Mouse (Mus musculus): Measurements from ENCODE around the gene Otub2.

Otub2 gene

GRCm38 (mm10) chr12:103388505-103389347 is at the start of gene Otub2:
Gene Otub2 (plus strand): TSS chr12:103388682.
- DNase-seq (ENCODE audit: inconsistent ontology term), result peak; percentile 94

- peak; percentile 33 for DNase-seq (ENCODE audit: inconsistent ontology term)
Measured at GRCm38 (mm10) chr12:103341212-103341611, 47.3 kb upstream of the Otub2 start.

- DNase-seq (ENCODE audit: inconsistent ontology term), result no peak
Measured at GRCm38 (mm10) chr12:103343456-103343855, 45.0 kb upstream of the Otub2 start.

DNA sequence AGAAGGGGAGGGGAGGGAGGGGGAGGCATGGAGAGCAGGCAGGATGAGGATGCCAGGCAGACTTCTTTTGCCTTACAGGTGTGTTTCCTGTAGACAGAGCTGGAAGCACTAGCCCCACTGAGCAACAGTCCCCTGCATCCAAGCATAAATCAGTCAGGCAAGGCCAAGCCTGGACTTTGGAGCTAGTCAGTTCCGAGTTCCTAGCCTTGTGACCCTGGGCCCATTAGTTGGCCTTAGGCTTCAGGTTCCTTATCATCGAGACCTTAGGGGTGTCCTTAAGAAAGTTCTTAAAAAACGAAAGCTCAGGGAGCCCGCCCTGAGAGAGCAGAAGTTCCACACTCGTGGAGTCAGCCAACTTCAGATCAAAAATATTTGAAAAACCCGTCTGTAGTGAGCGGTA is 43.5 kb upstream of the Otub2 start:
- DNase-seq (ENCODE audit: inconsistent ontology term), result no peak

DNA sequence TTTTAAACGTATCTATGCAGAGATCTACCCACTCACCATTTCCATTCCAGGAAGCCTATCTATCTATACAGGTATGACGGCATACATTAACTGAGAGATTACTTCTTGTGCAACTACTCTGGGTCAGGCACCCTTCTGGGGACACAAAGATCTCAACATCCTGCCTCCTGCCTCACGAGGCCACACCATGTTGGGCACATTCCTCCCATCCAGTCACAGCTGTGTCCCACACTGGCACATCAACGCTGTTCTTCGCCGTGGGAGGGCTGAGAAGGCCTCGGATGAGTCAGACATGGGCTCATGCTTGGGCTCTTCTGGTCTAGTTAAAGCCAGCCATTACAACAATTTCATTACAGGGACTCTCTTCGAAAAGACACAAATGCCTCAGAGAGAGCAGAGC is 41.5 kb upstream of the Otub2 start:
- peak; percentile 73 for DNase-seq (ENCODE audit: inconsistent ontology term)

- DNase-seq (ENCODE audit: inconsistent ontology term), result no peak
Measured at GRCm38 (mm10) chr12:103347406-103347805, 41.1 kb upstream of the Otub2 start.

DNA sequence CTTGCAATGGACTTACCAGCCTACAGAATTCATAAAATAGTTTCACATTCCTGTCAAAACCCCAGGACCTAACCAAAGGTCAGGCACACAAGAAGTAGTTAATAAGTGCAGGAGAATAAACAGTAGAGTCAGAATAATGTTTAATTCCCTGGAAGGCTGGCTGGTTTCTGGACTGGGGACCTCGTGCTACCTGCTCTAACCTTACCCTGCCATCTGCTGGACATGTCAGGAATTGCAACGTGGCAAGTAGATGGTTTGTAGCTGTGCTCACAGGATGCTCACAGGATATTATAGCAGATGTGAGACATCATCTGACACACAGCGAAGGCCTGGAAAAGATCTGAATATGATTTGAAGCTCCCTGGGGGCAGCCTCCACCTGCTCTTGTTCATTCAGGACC is 40.0 kb upstream of the Otub2 start:
- DNase-seq (ENCODE audit: inconsistent ontology term), result peak; percentile 62

GRCm38 (mm10) chr12:103352735-103353134 is 35.7 kb upstream of the Otub2 start:
- no peak for DNase-seq (ENCODE audit: inconsistent ontology term)

- peak; percentile 93 for DNase-seq (ENCODE audit: inconsistent ontology term)
Measured at GRCm38 (mm10) chr12:103353538-103353937, 34.9 kb upstream of the Otub2 start.

DNA sequence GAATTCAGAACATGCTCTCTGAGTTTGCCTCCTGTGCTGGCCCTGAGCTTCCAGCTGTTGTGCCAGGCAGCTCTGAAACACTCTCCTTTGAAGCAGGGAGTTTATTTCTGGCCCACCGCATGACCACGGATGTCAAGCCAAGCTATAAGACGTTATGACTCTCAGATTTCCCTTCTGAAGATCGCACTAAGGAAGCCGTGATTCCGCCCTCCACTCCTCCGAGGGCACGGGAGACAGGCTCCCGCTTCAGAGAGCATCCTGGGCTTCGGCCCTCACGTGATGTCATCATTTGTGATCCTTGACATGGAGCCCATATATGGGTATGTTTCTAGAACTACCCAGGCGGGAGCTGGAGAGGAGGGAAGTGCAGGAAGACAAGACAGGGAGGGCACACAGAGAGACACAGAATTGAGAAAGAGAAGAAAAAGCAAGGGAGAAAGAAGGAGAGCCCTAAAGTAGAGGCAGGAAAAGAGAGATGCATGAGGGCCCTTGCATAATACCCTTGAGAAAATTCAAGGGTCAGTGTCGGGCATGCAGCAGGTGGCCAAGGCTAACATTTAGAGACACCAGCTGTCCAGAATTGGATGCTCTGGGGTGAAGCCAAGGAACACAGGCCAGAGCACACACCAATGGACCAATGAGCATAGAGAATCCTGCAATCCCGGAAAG is 32.6 kb upstream of the Otub2 start, which contains the start of gene Asb2:
Gene Asb2 (minus strand): TSS at position 256 of the 669 bp plus-strand sequence.
- no peak for DNase-seq (ENCODE audit: inconsistent ontology term)

- DNase-seq (ENCODE audit: inconsistent ontology term), result no peak
Measured at GRCm38 (mm10) chr12:103356415-103356748, 32.1 kb upstream of the Otub2 start.

DNA sequence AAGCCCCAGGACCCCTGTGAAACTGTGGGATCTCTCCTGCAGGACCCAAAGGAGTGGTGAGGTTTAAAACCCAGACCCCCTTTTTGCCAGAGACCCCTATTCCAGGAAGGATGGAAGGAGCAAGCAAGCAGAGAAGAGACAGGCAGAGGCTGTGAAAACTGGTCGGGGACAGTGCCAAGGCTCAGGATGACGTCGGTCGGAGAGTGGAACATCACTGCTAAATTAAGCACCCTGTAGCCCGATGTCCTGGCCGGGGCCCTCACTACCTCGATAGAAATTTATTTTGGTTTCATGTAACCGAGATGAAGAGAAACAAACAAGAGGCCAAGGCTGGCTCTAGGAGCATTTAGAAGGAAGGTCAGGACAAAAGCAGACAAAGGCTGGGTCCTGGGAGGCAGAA is 30.3 kb upstream of the Otub2 start:
- DNase-seq (ENCODE audit: inconsistent ontology term), result no peak

- no peak for DNase-seq (ENCODE audit: inconsistent ontology term)
Measured at GRCm38 (mm10) chr12:103358951-103359801, 29.3 kb upstream of the Otub2 start.

GRCm38 (mm10) chr12:103360812-103361211 is 27.7 kb upstream of the Otub2 start:
- no peak for DNase-seq (ENCODE audit: inconsistent ontology term)

- no peak for DNase-seq (ENCODE audit: inconsistent ontology term)
Measured at GRCm38 (mm10) chr12:103361539-103362307, 26.8 kb upstream of the Otub2 start.

GRCm38 (mm10) chr12:103362336-103362735 is 26.1 kb upstream of the Otub2 start:
- DNase-seq (ENCODE audit: inconsistent ontology term), result no peak

DNA sequence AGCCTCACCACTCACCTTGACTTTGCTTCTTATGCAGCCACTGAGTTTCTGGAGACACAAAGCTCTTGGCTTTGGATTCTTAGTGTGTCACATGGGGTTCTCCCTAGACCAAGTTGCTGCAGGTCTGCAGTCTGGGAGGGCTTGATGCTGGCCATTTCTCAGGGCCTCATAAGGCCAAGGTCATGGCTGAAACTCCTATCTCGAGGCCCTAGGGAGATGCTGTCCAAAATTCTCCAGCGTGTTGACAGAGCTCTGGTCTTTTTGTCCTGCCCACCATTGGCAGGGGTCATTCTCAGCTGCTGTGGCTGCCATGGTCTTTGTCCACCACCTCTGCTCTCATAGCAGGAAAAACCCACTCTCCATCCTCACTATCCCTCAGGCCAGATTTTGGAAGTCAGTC is 21.3 kb upstream of the Otub2 start:
- no peak for DNase-seq (ENCODE audit: inconsistent ontology term)

- peak; percentile 46 for DNase-seq (ENCODE audit: inconsistent ontology term)
Measured at GRCm38 (mm10) chr12:103367620-103368325, 20.7 kb upstream of the Otub2 start.

DNA sequence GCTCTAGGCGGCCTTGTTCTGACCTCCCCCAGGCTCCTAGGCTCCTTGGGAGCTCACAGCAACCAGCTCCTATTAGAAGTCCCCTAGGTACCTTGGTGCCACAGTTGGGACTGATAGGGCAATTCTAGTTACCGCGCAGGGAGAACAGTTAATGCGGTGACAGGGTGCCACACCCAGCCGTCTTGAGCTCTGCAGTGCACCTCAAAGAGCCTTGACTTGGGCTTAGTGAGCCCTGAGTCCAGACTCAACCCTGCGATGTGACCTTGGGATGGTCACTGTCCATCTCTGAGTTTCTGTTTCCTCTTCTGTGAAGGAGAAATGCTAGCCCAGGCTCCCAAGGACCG is 20.2 kb upstream of the Otub2 start:
- DNase-seq (ENCODE audit: inconsistent ontology term), result no peak

DNA sequence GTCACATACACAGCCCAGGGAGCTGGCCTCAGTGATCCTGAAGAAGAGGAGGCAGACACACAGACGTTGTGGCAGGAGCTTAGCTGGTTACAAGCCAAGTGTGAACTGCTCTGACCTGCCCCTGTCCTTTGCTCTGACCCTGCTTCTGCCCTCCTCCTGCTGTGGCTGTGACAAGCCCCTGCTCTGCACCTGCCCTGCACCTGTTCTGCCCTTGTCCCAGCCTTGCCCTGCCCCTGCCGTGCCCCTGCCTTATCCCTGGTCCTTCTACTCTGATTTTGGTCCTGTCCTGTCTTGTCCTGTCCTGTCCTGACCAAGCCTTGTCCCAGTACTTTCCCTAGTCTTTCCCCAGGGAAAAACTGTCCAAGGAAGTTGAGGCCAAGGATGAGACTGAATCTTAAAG is 19.7 kb upstream of the Otub2 start:
- DNase-seq (ENCODE audit: inconsistent ontology term), result no peak

- DNase-seq (ENCODE audit: inconsistent ontology term), result no peak
Measured at GRCm38 (mm10) chr12:103370861-103371260, 17.6 kb upstream of the Otub2 start.

All from Muller cell, postnatal 12 days (primary cell).